Mouse (Mus musculus): Measurements from ENCODE around the gene Proca1. TPM values are rescaled to one million over a fixed set of nuclear protein-coding genes. Genes with fewer than 3 reads are reported as not detected.
A peak's percentile ranks its signal among the peaks of the same experiment; 100 is the strongest.

Proca1 gene
- polyA plus RNA-seq, 1 experiment from 2014 or later: 4.8 TPM

GRCm38 (mm10) chr11:78160171-78160570, 33.0 kb upstream of the Proca1 start:
- ATAC-seq (ENCODE audit: low FRiP score): no peak
- no peak overlapping the region for H3K9ac ChIP-seq (replicated peaks)
- H3K4me1 ChIP-seq: peaks cover 68% of the 10 kb centered on the region
- peaks cover 60% of the 10 kb centered on the region for H3K36me3 ChIP-seq
- H3K27me3 ChIP-seq (replicated peaks): no peaks in the 10 kb centered on the region
- H3K4me2 ChIP-seq: no peak overlapping the region; the same call in 1 of the 2 replicates
- H3K4me3 ChIP-seq (replicated peaks): no peak overlapping the region
- no peaks in the 10 kb centered on the region for H3K9me3 ChIP-seq (replicated peaks)
- WGBS: 89% methylated on average over 18 of the region's 18 CpGs
- no peak overlapping the region for H3K27ac ChIP-seq (replicated peaks)

- Histone ChIP-seq H3K36me3 (peaks cover 55% of the 10 kb centered on the region), H3K4me1 (peaks cover 67% of the 10 kb centered on the region), H3K9ac (replicated peaks) (no peak overlapping the region), H3K27ac (replicated peaks) (no peak overlapping the region), H3K27me3 (replicated peaks) (no peaks in the 10 kb centered on the region), H3K4me2 (no peak overlapping the region; the same call in 1 of the 2 replicates), H3K9me3 (replicated peaks) (no peaks in the 10 kb centered on the region), H3K4me3 (replicated peaks) (no peak overlapping the region)
- 87% methylated on average over 3 of the region's 3 CpGs for WGBS
- ATAC-seq (ENCODE audit: low FRiP score): no peak
These were observed 32.5 kb upstream of the Proca1 start for GRCm38 (mm10) chr11:78160675-78161074.

GRCm38 (mm10) chr11:78161169-78161568, 32.0 kb upstream of the Proca1 start:
- ATAC-seq (ENCODE audit: low FRiP score): no peak
- H3K4me1 ChIP-seq: peaks cover 71% of the 10 kb centered on the region
- no peak overlapping the region for H3K4me2 ChIP-seq
- no peaks in the 10 kb centered on the region for H3K9me3 ChIP-seq (replicated peaks)
- H3K27ac ChIP-seq (replicated peaks): 0 out of 2 replicates have a peak overlapping the region, but pooled peaks have one; percentile 98
- H3K36me3 ChIP-seq: peaks cover 51% of the 10 kb centered on the region
- 90% methylated on average over 14 of the region's 14 CpGs for WGBS
- no peaks in the 10 kb centered on the region for H3K27me3 ChIP-seq (replicated peaks)
- no peak overlapping the region for H3K9ac ChIP-seq (replicated peaks)
- H3K4me3 ChIP-seq (replicated peaks): 0 out of 2 replicates have a peak overlapping the region, but pooled peaks have one; percentile 0

- no peak for ATAC-seq (ENCODE audit: low FRiP score)
- Histone ChIP-seq H3K4me1 (peaks cover 75% of the 10 kb centered on the region), H3K4me3 (replicated peaks) (0 out of 2 replicates have a peak overlapping the region, but pooled peaks have one; percentile 99), H3K27ac (replicated peaks) (peak overlapping the region; percentile 98), H3K9ac (replicated peaks) (0 out of 2 replicates have a peak overlapping the region, but pooled peaks have one; percentile 100), H3K4me2 (peak overlapping the region; percentile 80), H3K36me3 (peaks cover 48% of the 10 kb centered on the region), H3K27me3 (replicated peaks) (no peaks in the 10 kb centered on the region), H3K9me3 (replicated peaks) (no peaks in the 10 kb centered on the region)
- WGBS: 28% methylated on average over 4 of the region's 4 CpGs
These were observed 31.2 kb upstream of the Proca1 start for GRCm38 (mm10) chr11:78161968-78162367.

- no peaks in the 10 kb centered on the region for H3K9me3 ChIP-seq (replicated peaks)
- H3K4me3 ChIP-seq (replicated peaks): peak overlapping the region; percentile 99
- H3K36me3 ChIP-seq: peaks cover 44% of the 10 kb centered on the region
- peaks cover 73% of the 10 kb centered on the region for H3K4me1 ChIP-seq
- H3K9ac ChIP-seq (replicated peaks): peak overlapping the region; percentile 100
- 20% methylated on average over 6 of the region's 6 CpGs for WGBS
- peak overlapping the region; percentile 98 for H3K27ac ChIP-seq (replicated peaks)
- H3K27me3 ChIP-seq (replicated peaks): no peaks in the 10 kb centered on the region
- H3K4me2 ChIP-seq: peak overlapping the region; percentile 80
- ATAC-seq (ENCODE audit: low FRiP score): no peak
These were observed 30.7 kb upstream of the Proca1 start for GRCm38 (mm10) chr11:78162504-78162903.

GRCm38 (mm10) chr11:78163045-78163444, 30.1 kb upstream of the Proca1 start:
- Histone ChIP-seq H3K4me1 (peaks cover 67% of the 10 kb centered on the region), H3K4me3 (replicated peaks) (peak overlapping the region; percentile 99), H3K27ac (replicated peaks) (peak overlapping the region; percentile 98), H3K9me3 (replicated peaks) (no peaks in the 10 kb centered on the region), H3K27me3 (replicated peaks) (no peaks in the 10 kb centered on the region), H3K4me2 (peak overlapping the region; percentile 80), H3K36me3 (peaks cover 40% of the 10 kb centered on the region), H3K9ac (replicated peaks) (peak overlapping the region; percentile 100)
- ATAC-seq (ENCODE audit: low FRiP score): no peak
- WGBS: 74% methylated on average over 2 of the region's 2 CpGs

- H3K9me3 ChIP-seq (replicated peaks): no peaks in the 10 kb centered on the region
- no peaks in the 10 kb centered on the region for H3K27me3 ChIP-seq (replicated peaks)
- peak overlapping the region; percentile 99 for H3K4me3 ChIP-seq (replicated peaks)
- H3K4me2 ChIP-seq: peak overlapping the region; percentile 80
- peak; percentile 40 for ATAC-seq (ENCODE audit: low FRiP score)
- under 1% methylated on average over 22 of the region's 22 CpGs for WGBS
- H3K9ac ChIP-seq (replicated peaks): peak overlapping the region; percentile 100
- H3K36me3 ChIP-seq: peaks cover 31% of the 10 kb centered on the region
- H3K4me1 ChIP-seq: peaks cover 60% of the 10 kb centered on the region
- H3K27ac ChIP-seq (replicated peaks): peak overlapping the region; percentile 98
These were observed 29.2 kb upstream of the Proca1 start for GRCm38 (mm10) chr11:78163681-78164603.

GRCm38 (mm10) chr11:78164604-78164923, 28.6 kb upstream of the Proca1 start:
- ATAC-seq (ENCODE audit: low FRiP score): peak; percentile 7; the same call in 1 of the 2 replicates
- Histone ChIP-seq H3K4me1 (peaks cover 54% of the 10 kb centered on the region), H3K27me3 (replicated peaks) (no peaks in the 10 kb centered on the region), H3K4me3 (replicated peaks) (peak overlapping the region; percentile 99), H3K36me3 (peaks cover 24% of the 10 kb centered on the region), H3K4me2 (peak overlapping the region; percentile 80), H3K27ac (replicated peaks) (peak overlapping the region; percentile 98), H3K9me3 (replicated peaks) (no peaks in the 10 kb centered on the region), H3K9ac (replicated peaks) (peak overlapping the region; percentile 100)
- under 1% methylated on average over 14 of the region's 14 CpGs for WGBS

- WGBS: under 1% methylated on average over 56 of the region's 78 CpGs
- peak; percentile 87 for ATAC-seq (ENCODE audit: low FRiP score)
- H3K4me1 ChIP-seq: peaks cover 48% of the 10 kb centered on the region
- peak within 1 kb of the TSS; percentile 100 for H3K9ac ChIP-seq (replicated peaks)
- peak within 1 kb of the TSS; percentile 98 for H3K27ac ChIP-seq (replicated peaks)
- no peaks in the 10 kb centered on the region for H3K9me3 ChIP-seq (replicated peaks)
- H3K4me3 ChIP-seq (replicated peaks): peak within 1 kb of the TSS; percentile 99
- H3K27me3 ChIP-seq (replicated peaks): no peaks in the 10 kb centered on the region
- H3K36me3 ChIP-seq: peaks cover 19% of the 10 kb centered on the region
- peak within 1 kb of the TSS; percentile 80 for H3K4me2 ChIP-seq
These were observed 28.1 kb upstream of the Proca1 start, which contains the start of gene Traf4 for GRCm38 (mm10) chr11:78164924-78165760. Traf4 (minus strand) TSS chr11:78165589.

GRCm38 (mm10) chr11:78165761-78166109, 27.5 kb upstream of the Proca1 start:
- WGBS: 2% methylated on average over 16 of the region's 16 CpGs
- Histone ChIP-seq H3K9ac (replicated peaks) (peak overlapping the region; percentile 55), H3K9me3 (replicated peaks) (no peaks in the 10 kb centered on the region), H3K4me3 (replicated peaks) (peak overlapping the region; percentile 99), H3K27me3 (replicated peaks) (no peaks in the 10 kb centered on the region), H3K4me1 (peaks cover 42% of the 10 kb centered on the region), H3K27ac (replicated peaks) (peak overlapping the region; percentile 98), H3K36me3 (peaks cover 13% of the 10 kb centered on the region), H3K4me2 (peak overlapping the region; percentile 80)
- peak; percentile 28 for ATAC-seq (ENCODE audit: low FRiP score)

- H3K9me3 ChIP-seq (replicated peaks): no peaks in the 10 kb centered on the region
- no peak for ATAC-seq (ENCODE audit: low FRiP score)
- peak overlapping the region; percentile 99 for H3K4me3 ChIP-seq (replicated peaks)
- H3K4me1 ChIP-seq: peaks cover 38% of the 10 kb centered on the region
- H3K9ac ChIP-seq (replicated peaks): peak overlapping the region; percentile 55; the same call in 1 of the 2 replicates
- peaks cover 8% of the 10 kb centered on the region for H3K36me3 ChIP-seq
- 58% methylated on average over 4 of the region's 4 CpGs for WGBS
- H3K4me2 ChIP-seq: peak overlapping the region; percentile 80
- no peaks in the 10 kb centered on the region for H3K27me3 ChIP-seq (replicated peaks)
- peak overlapping the region; percentile 98 for H3K27ac ChIP-seq (replicated peaks)
These were observed 27.0 kb upstream of the Proca1 start for GRCm38 (mm10) chr11:78166161-78166560.
